Mouse (Mus musculus): ENCODE data around the gene Hes5.

Gene Hes5

GRCm38 (mm10) chr4:154963901-154964580 is 3.3 kb downstream of the Hes5 start, which contains the start of gene Pank4:
Gene Pank4, plus strand, starts transcription at chr4:154964123.
- in situ Hi-C loops (cut with MboI, MseI), result loop anchor here (10.0 kb wide), 1 partner anchor 281 kb away; the partner anchor contains the start of gene Faap20

GRCm38 (mm10) chr4:154964581-154965235 is 4.0 kb downstream of the Hes5 start:
- in situ Hi-C loops (cut with MboI, MseI), result loop anchor here (10.0 kb wide), 1 partner anchor 280 kb away; the partner anchor contains the start of gene Faap20

- in situ Hi-C loops (cut with MboI, MseI), result loop anchor here (10.0 kb wide), 1 partner anchor 279 kb away; the partner anchor contains the start of gene Faap20
Observed at GRCm38 (mm10) chr4:154965856-154966255, 5.1 kb downstream of the Hes5 start.

- in situ Hi-C loops (cut with MboI, MseI), result loop anchor here (10.0 kb wide), 1 partner anchor 278 kb away; the partner anchor contains the start of gene Faap20
Observed at GRCm38 (mm10) chr4:154967173-154967572, 6.5 kb downstream of the Hes5 start.

DNA sequence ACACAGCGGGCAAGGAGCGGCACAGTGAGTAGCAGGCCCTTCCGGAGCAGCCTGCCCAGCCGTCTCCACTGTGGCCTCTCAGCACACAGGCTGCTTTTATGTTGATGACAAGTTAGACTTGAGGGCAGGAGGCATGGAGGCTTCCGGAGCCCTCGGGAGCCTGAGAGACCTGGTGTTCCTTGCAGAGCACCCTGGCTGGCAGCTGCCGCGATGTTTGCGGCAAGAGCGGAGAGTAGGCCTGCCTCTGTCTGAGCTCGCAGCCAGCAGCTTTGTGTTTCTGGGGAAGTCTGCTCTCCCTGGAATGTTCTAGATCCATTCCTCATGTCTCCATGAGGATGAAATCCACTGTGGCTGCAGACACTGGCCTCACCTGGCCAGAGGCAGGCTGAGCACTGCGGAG is 11.8 kb downstream of the Hes5 start:
- in situ Hi-C loops (cut with MboI, MseI), result no loop called here

DNA sequence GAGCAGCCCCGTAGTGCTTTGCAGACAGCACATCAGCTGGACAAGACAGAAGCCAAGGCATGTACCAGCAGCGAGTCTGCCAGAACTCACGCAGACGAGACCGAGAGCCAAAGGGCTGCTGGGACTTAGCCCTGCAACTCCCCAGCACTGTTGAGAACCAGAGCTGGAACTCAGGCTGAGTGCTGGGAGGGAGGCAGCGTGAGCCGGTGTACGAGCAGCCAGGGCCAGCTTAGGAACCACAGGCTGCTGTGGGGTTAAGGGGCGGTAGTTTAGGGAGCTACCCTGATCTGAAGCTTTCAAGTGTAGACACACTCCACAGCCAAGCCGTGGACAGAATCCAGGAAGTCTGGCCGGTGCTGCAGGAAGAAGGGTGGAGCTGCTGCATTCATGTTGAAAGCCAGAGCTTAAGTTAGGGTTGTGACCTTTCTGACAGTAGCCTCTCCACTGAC is 13.5 kb downstream of the Hes5 start:
- in situ Hi-C loops (cut with MboI, MseI), result no loop called here

DNA sequence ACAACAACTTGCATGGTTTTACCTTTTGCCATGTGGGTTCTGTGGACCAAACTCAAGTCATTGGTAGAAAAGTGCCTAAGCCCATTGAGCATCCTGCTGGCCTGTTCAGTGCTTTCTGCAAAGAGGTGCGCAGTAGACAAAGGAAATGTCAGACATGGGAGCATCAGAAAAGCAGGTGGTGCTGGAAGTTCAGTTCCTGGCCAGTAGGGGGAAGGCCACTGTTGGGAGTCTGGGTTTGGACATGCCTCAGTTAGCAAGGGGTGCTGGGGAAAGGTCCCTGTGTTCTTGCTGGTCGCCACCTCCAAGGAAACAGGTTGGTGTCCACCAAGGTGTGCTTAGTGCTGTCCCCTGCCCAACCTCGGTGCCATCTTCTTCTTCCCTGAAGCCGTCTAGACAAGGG is 19.4 kb downstream of the Hes5 start:
- in situ Hi-C loops (cut with MboI, MseI), result loop anchor here (10.0 kb wide), 1 partner anchor 85 kb away; the partner anchor contains the start of gene Pex10

DNA sequence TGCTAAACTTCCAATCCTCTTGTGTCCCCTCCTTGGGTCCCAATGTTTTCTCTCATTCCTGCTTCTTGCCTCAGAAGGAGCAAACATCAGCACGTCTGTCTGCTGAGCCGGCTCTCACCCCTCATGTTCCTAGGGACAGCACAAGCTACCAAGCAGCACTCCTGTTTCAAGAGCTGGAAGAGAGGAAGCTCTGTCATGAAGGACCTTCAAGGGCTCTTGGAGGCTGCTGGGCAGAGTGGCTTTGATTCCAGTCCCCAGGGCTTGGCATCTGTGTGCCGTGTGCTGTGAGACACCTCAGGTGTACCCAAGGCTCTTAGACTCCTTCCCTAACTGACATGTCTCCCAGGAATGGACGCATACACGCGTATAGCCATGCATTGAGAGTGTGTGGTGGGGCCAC is 20.4 kb downstream of the Hes5 start:
- in situ Hi-C loops (cut with MboI, MseI), result loop anchor here (10.0 kb wide), 1 partner anchor 84 kb away; the partner anchor contains the start of gene Pex10

- in situ Hi-C loops (cut with MboI, MseI), result loop anchor here (10.0 kb wide), 1 partner anchor 83 kb away; the partner anchor contains the start of gene Pex10
Observed at GRCm38 (mm10) chr4:154981530-154981929, 20.8 kb downstream of the Hes5 start.

GRCm38 (mm10) chr4:154982247-154983120 is 21.8 kb downstream of the Hes5 start:
- in situ Hi-C loops (cut with MboI, MseI), result loop anchor here (10.0 kb wide), 1 partner anchor 82 kb away; the partner anchor contains the start of gene Pex10

- in situ Hi-C loops (cut with MboI, MseI), result loop anchor here (10.0 kb wide), 1 partner anchor 81 kb away; the partner anchor contains the start of gene Pex10
Observed at GRCm38 (mm10) chr4:154983767-154984166, 23.0 kb downstream of the Hes5 start.

GRCm38 (mm10) chr4:154985151-154985777 is 24.5 kb downstream of the Hes5 start:
- in situ Hi-C loops (cut with MboI, MseI), result loop anchor here (10.0 kb wide), 1 partner anchor 80 kb away; the partner anchor contains the start of gene Pex10

- in situ Hi-C loops (cut with MboI, MseI), result loop anchor here (10.0 kb wide), 1 partner anchor 79 kb away; the partner anchor contains the start of gene Pex10
Observed at GRCm38 (mm10) chr4:154986096-154986495, 25.4 kb downstream of the Hes5 start.

GRCm38 (mm10) chr4:154986750-154987149 is 26.0 kb downstream of the Hes5 start:
- in situ Hi-C loops (cut with MboI, MseI), result loop anchor here (10.0 kb wide), 1 partner anchor 78 kb away; the partner anchor contains the start of gene Pex10

- in situ Hi-C loops (cut with MboI, MseI), result no loop called here
Observed at GRCm38 (mm10) chr4:154994876-154995275, 34.2 kb downstream of the Hes5 start.

GRCm38 (mm10) chr4:154996572-154997154 is 35.9 kb downstream of the Hes5 start:
- in situ Hi-C loops (cut with MboI, MseI), result no loop called here

DNA sequence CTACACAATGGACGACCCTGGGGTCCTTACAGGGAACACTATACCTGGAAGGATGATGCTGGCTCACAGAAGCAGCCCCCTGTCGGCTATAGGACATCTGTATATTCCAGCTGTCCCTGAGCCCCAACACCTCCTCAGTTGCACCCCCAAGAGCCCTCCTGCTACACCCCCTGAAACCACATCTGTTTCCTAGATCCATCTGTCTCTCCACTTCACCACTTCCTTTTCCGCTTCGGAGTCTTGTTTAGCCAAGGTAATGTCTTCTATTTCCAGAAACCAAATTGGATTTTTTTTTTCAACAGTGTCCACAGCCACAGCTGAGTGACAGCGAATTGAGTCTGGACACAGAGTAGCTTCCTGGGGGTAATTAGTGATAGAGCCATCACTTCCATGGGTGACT is 38.7 kb downstream of the Hes5 start:
- in situ Hi-C loops (cut with MboI, MseI), result no loop called here

DNA sequence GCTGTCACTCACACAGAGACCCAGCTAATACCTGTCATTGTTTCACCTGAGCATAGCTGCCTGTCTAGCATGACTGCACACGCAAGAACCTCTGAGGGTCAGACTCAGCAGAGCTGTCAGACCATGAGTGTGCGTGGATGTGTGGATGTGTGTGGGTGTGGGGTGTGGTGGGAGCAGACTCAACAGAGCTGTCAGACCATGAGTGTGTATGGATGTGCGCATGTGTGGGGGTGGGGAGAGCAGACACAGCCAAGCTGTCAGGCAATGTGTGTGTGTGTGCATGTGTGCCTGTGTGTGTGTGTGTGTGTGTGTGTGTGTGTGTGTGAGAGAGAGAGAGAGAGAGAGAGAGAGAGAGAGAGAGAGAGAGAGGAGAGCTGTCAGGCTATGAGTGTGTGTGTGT is 44.6 kb downstream of the Hes5 start:
- in situ Hi-C loops (cut with MboI, MseI), result no loop called here

- in situ Hi-C loops (cut with MboI, MseI), result no loop called here
Observed at GRCm38 (mm10) chr4:155006296-155006695, 45.6 kb downstream of the Hes5 start.

GRCm38 (mm10) chr4:155007641-155008040 is 46.9 kb downstream of the Hes5 start:
- in situ Hi-C loops (cut with MboI, MseI), result no loop called here
